Mouse (Mus musculus) liver, embryonic 14.5 days (tissue): ENCODE data around the gene Omt2b.

Experiments used
- CTCF ChIP-seq: IDR thresholded peaks from 2 replicates; pipeline ENCODE4 v1.5.1; 2016; ENCODE audit warnings: antibody characterized with exemption, low read depth, control low read depth
- EP300 ChIP-seq: IDR thresholded peaks from 2 replicates; pipeline ENCODE4 v1.6.1; 2016; ENCODE audit warnings: antibody characterized with exemption, low read depth

DNA sequence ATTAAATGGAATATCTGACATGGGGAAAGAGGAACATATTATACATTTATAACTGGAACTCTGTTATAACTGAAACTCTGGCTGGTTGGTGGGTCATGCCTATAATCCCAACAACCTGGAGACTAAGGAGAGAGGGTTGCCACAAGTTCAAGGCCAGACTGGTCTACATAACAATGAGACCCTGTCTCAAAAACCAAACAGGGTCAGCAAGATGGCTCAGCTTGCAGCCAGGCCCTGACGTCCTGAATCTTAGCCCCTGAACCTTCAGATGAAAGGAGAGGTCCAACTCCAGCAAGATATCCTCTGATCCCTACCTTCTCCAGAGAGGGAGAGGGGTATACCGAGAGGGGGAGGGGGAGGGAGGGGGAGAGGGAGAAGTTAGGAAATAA, 33.1 kb downstream of the Omt2b start:
- no peak for TF ChIP-seq CTCF
- TF ChIP-seq EP300 = no peak
